Mouse (Mus musculus): ENCODE measurements around the gene Uqcr11.

The Uqcr11 gene

DNA sequence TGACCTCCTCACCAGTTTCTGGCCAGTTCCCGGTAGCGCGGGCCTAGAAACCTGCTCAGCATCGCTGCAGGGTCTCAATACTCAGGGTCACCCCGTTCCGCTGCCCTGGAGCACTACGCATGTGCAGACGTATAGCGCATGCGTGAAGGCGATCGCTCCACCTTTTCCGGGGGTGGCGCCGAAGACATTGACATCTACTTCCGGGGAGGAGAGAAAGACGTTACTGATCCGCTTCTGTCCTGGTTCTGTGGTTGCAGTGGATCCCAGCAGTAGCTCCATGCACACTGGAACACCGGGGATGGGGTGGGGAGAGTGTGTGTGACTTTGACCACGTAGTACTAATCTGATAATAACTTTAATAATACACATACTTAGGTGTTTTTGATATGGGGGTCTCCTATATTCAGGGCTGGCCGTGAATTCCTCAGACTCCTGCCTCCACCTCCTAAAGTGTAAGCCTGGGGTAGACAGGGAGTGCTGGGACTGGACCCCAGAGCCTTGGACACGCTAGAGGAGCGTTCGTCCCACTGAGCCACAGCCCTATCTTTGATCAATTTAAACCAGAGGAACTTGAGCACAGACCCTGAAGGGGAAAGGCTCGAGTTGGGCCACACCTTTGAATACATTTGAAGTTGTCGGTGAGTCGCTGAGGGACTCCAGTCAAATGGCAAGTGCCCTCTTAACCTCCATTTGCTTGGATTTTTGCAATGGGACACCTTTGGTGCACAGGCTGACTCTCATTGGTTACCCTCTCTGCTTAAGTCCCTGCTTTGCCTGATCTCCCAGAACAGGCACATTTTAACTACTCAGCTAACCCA lies at the start of gene Uqcr11:
Gene Uqcr11, minus strand, starts transcription at position 147 of the 818 bp plus-strand sequence.
- DNase-seq (ENCODE audit: low spot score in 2 of 2) = peak; percentile 78 to 91

DNA sequence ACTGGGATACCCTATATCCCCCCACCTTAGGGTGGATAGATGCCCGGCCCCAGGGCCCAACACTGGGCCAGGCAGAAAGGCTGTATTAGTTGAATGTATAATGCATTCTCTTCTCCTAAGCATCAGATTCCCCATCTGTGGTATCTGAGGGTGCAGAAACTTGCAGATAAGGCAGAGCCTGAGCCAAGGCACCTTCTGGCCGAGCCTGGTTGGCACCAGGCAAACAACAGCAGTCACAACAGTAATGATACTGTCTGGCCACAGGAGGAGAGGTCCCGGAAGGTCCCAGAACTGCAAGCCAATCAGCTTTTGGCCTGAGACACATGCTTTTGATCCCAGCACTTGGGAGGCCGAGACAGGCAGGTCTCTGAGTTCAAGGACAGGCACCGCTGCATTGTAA lies 49.1 kb upstream of the Uqcr11 start:
- no peak for DNase-seq (ENCODE audit: low spot score in 2 of 2)

DNA sequence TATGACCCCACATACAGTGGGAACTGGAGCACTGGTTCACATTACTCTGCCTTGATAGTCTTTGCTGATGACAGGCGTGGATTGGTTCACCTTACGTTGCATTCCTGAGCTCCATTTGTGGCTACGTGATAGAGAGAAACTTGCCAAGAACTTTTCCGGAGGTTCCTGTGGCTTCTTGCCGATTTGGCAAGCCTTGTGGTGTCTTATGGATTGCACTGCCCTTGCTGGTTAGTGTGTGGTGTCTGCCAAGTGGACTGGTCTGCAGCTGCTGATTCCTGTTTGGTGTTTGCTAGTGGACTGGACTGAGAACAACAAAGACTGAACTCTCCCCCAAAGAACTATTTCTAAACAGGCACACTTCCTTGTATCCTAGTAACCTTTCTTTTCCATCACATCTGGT lies 48.2 kb upstream of the Uqcr11 start:
- DNase-seq (ENCODE audit: low spot score in 2 of 2) = no peak

DNA sequence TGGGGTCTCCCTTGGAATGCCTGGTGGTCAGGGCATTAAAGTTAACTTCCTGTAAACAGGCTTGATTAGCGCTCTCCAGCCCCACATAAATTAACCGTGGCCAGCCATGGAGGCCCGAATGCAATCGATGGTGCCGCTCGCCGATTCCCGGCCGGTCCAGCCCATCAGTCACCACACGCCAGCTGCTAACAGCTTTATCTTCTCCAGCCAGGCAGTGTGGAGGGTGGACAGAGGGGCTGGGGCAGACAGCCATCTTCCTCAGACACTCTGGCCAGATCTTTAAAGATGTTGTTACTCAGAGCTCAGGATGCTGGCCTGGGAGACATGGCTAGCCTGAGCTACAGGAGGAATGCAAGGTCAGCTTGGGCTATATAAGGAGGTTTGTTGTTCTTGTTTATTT lies 47.0 kb upstream of the Uqcr11 start:
- DNase-seq (ENCODE audit: low spot score in 2 of 2) = no peak

DNA sequence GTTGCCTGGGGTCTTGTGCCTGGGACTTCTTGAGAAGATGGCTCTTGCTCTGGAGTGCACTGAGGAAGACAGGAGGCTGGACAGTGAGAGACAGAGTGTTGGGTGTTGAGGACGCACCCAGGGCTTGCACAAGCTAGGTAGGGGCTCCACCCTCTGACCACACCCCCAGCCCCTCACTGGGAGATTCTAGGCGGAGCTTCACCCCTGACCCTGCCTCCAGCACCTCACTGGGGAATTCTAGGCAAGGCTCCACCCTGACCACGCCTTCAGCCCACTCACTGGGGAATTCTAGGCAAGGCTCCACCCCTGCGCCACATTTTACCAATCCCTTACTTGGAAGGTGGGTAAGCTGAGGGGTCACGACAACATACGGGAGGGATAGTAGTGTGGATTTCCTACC lies 44.0 kb upstream of the Uqcr11 start:
- DNase-seq (ENCODE audit: low spot score in 2 of 2) = no peak

DNA sequence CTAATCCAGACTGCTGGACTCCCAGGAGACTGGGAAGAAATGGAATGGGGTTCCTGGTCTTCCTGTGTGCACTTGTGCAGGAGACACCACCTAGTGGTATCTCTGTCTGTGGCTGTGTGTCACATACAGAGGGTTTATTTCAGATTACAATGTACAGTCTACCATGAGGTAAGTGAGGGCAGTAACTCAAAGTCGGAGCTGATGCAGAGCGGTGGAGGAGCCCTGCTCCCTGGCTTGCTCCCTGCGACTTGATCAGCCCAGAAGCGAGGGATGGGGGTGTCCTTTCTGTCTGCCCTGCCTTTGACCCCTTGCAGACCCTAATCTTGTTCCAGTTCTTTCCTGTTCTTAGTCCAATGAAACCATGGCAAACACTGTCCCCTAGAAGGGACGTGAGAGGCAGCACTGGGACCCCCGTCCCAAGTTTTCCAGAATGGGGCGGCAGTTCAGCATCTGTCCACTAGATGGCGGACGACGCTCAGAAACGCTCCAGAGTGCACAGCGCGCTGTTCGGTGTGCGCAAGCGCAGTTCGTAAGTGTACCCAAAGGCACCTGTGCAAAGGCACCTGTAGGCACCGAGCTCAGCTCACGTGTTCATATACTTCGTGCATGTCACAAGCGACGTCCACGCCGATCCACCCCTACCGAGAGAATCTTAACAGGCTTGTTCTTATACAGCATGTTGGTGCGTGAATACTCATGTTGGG lies 39.4 kb upstream of the Uqcr11 start:
- peak; percentile 79 to 88 for DNase-seq (ENCODE audit: low spot score in 2 of 2)

DNA sequence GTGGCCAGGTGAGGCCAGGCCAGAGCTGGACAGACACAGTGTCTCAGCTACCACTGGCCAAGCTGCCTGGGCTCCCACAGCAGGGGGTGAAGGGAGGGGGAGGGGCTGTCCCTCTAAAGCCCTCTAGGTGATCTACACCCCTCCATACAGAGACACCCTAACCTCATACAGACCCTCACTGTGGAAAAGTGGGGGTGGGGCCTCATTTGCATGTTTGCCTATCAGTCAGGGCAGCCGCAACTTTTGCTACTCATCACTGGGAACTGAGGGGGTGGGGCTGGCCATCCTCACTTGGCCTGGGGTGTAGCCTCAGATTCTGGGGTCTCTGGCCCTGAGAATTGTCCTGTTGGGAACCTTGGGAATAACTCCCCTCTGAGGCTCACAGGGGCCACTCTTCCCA lies 38.4 kb upstream of the Uqcr11 start:
- no peak for DNase-seq (ENCODE audit: low spot score in 2 of 2)

DNA sequence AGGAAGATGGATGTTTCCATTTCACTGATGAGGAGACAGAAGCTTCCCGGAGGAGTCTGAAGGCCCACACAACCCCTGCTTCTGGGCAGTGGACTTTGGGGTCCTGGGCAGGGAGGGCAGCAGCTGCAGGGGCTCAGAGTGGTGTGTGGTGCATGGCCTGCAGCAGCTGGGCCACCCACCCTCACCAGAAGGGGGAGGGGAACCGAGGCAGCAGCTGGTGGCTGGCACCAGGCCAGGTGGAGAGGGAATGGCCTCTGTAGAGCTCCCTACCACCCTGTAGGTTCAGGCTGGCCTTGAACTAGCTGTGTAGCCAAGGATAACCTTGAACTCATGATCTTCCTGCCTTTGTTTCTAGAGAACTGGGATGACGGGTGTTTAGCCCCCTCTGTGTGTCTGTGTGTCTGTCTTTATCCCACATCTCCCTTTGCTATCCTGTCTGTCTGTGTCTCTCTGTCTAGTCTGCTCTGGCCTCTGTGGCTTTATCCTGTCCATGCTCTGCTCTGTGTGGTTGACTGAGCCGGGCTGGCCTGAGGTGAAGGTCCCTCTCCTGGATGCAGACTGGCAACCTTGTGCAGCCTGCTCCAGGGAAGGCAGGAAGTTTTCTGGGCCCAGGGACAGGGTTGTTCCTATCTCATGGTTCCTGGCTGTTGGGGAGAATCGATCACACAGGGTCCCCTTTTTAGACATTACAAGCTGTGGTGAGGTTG lies 37.9 kb upstream of the Uqcr11 start:
- peak in 1 of 2 experiments; percentile 64 for DNase-seq (ENCODE audit: low spot score in 2 of 2)

DNA sequence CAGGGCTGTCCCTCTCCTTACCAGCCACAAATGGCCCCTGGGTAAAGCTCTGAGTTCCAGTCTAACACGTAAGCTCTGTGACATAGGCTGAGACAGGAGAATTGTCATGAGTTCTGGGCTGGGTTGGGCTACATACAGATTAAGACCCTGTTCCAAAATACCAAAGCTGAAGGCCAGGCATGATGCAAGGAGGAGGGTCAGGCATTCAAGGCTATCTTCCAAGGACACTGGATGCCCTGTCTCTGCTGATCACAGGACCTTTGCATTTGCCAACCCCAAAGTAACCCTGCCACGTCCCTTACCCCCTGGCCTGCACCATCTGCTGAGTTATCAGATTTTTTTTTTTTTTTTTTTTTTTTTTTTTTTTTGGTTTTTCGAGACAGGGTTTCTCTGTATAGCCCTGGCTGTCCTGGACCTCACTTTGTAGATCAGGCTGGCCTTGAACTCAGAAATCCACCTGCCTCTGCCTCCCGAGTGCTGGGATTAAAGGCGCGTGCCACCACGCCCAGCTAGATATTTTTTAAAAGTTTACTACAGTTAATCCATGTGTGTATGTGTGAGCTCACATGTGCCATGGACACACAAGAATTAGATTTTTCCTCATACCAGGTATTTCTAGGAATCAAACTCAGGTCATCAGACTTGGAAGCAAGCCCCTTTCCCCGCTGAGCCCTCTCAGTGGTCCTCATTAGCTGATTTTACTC lies 37.1 kb upstream of the Uqcr11 start:
- no peak for DNase-seq (ENCODE audit: low spot score in 2 of 2)

DNA sequence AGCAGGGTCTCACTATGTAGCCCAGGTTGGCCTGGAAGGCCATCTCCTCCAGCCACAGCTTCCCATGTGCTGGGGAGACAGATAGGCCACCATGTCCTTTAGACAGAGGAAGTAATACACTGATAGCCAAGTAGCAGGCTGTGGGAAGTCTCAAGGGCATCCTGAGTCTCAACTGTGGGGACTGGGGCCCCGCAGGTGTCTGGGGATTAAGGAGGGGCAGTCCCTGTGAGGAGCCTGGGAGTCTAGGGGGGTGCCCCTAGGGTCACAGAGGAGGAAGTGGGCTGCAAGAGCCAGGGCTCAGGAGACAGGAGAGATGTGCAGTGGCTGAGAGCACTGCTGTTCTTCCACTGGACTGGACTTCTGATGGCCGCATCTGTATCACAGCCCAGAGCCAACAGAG lies 36.4 kb upstream of the Uqcr11 start:
- DNase-seq (ENCODE audit: low spot score in 2 of 2) = peak in 1 of 2 experiments; percentile 59

DNA sequence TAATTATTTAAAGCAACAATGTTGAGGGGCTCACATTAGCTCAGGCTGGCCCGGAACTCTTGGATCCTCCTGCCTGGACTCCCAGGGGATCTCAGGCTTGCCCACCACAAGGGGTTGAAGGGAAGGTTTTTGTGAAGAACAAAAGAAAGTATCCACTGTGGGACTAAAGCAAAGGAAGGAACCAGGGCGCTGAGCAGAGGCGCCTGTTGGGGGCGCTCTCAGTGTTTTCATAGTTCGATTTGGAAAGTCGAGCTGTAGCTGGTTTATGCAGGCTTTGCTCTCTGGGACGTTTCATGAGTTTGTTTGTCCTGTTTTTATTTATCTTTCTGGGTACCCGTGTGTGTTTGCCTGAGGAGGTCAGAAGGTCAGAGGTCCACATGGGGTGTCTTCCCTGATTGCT lies 35.0 kb upstream of the Uqcr11 start:
- DNase-seq (ENCODE audit: low spot score in 2 of 2) = no peak

DNA sequence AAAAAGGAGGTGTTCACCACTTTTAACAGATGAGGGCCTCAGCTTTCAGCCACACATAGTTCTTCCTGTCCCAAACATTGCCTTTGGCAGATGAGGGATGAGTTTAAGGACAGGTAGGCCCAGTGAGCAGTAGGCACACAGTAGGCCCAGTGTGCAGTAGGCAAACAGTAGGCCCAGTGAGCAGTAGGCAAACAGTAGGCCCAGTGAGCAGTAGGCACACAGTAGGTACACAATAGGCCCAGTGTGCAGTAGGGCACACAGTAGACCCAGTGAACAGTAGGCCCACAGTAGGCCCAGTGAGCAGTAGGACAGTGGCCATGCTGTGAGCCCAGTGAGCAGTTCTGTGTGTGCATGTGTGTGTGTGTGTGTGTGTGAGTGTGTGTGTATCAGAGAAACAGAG lies 33.4 kb upstream of the Uqcr11 start:
- no peak for DNase-seq (ENCODE audit: low spot score in 2 of 2)

DNA sequence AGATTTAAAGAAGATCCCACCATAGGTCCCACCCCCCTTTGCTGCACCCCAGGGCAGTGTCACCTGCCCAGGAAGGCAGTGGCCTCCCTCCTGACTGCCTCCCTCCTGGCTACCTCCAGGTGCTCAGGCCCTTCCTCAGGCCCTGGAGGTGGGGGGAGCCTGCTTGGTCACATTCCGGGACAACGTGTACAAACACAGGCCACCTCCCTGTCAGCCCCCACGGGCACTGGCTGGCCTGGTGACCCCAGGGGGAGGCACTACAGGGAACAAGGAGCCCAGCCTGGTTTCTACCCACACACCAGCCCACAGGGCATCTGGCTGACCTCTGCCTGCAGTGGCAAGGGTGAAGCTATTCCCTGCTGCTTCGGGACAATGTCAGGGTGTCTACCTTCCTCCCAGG lies 31.3 kb upstream of the Uqcr11 start:
- no peak for DNase-seq (ENCODE audit: low spot score in 2 of 2)

DNA sequence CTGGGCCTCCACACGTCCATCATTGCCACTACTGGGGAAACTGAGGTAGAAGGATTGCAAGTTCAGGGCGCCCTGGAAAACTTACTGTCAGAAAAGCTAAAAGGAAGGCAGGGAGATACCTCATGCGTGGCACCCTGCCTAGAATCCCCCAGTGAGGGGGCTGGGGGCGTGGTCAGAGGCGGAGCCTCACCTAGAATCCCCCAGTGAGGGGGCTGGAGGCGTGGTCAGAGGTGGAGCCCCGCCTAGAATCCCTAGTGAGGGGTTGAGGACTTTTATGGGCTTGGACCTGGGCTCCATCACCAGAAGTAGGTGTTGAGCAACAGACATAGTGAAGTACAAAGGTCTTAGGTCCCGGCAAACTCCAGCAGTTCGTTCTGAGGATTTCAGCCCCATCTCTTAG lies 29.6 kb upstream of the Uqcr11 start:
- peak; percentile 45 to 67 for DNase-seq (ENCODE audit: low spot score in 2 of 2)

DNA sequence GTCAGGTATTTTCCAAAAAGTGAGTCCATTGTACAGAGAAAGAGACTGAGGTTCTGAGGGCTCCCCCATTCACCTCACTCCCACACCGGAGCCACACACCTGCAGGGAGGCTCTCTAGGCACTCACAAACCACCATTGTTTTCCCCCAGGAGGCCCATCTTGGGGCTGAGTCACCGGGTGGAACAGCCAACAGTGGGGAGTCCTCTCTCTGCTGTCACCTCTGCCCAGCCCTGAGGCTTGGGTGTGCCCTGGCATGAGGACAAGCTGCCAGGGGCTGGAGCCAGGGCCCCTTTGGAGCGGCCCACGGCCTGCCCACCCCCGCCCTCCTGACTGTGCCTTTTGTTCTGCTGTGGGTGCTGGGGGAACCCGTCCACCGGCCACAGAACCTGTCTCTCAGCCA lies 29.1 kb upstream of the Uqcr11 start:
- DNase-seq (ENCODE audit: low spot score in 2 of 2) = peak; percentile 61 to 65

DNA sequence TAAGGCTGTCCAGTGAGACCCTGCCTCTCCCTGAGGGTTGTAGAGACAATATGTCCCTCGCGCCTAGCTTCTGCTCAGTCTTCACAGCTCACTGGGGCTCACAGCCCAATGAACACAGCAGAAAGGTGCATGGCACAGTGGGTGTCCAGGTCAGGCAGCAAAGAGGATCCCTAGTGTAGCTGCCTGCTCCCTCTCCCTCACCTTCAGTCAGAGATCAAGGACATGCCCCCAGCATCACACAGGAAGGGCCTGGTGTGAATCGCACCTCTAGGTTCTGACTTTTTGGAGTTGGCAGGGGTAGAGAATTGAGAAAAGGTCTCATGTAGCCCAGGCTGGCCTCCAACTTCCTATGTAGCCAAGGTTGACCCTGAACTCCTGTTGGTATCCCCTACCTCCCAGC lies 28.2 kb upstream of the Uqcr11 start:
- DNase-seq (ENCODE audit: low spot score in 2 of 2) = peak in 1 of 2 experiments; percentile 50

DNA sequence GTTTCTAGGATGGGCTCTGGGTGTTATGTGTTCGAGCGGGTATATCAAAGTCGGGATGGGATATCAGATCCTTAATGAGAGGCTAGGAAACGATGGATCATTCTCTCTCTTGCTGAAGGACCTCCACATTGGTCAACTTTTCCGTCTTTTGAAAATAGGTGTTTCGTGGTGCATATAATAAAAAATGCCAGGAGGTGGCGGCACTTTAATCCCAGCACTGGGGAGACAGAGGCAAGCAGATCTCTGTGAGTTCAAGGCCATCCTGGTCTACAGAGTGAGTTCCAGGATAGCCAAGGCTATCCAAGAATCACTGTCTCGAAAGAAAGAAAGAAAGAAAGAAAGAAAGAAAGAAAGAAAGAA lies 27.6 kb upstream of the Uqcr11 start:
- DNase-seq (ENCODE audit: low spot score in 2 of 2) = no peak

DNA sequence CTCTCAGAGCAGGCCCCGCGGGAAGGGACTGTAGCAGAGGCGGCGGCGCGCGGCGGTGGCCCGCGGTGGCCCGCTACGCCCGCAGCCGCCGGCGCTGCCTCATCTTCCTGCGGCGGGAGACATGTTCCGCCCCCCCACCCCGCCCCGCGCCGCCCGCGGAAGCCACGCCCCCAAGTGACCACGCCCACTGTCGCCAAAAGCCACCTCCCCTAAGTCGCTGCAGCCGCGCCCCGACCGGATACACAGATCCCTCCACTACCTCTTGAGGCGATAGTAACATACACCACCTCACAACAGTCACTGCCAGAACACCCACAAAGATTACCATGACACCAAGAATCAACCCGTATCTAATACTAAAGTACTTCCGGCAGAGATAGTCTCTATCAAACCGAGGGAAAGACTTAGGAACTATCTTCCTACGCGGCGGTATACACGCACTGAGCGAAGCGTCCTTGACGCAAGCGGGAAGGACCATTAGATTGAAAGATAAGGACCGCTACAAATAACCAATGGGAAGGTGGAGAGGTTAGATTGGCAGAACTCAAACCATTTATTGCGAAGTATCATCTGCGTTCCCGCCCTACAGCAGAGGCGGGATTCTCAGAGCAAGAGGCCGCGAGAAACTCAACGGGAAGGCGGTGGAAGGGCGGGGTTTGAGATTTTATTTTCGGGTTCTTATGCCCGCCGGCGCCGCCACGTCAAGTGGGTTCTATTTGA lies 27.0 kb upstream of the Uqcr11 start, which contains the start of gene Tcf3:
Gene Tcf3, minus strand, starts transcription at position 135 of the 720 bp plus-strand sequence.
- DNase-seq (ENCODE audit: low spot score in 2 of 2) = peak; percentile 96 to 98

DNA sequence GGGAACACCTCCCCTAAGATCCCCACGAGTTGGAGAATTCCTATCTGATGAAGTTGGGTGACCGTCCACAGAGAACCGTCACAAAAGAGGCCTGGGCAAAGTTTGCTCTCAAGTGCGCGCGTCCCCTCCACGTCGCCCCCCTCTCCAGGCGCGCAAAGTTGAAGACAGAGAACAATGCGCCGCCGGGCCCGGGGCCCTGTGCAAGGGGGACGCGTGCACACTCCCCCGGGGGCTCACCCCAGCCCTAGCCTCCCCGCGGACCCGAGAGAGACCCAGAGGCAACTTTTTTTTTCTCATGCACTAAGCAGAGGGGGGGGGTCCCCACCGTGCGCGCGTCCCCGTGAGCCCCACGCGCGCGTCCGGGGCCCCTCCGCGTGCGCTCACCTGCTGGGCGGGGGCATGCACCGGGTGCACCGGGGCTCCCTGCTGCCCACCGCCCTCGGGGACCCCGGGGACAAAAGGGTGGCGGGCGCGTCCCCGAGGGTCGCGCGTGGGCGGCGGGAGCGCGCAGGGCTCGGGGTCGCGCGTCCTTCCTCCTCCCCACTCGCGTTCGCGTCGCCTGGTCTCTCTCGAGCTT lies 26.4 kb upstream of the Uqcr11 start:
- peak; percentile 63 to 68 for DNase-seq (ENCODE audit: low spot score in 2 of 2)

DNA sequence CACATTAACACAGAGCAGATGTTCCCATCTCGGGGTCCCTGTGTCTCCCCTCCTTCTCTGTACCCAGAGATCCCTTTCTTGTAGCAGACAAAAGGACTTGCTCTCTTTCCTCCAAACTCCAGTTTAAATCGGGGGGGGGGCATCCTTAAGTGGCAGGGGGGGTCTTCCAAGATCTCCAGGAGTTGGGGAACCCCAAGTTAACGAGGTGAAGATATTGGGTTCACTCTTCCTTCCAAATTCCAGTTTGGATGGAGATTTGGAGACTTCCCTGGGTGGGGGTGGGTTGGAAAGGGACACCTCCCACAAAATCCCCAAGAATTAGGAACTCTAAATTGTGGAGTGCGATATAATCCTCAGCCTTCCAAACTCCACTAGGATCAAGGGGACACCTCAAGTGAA lies 25.8 kb upstream of the Uqcr11 start:
- DNase-seq (ENCODE audit: low spot score in 2 of 2) = no peak
